8 mouse cellular contexts compared by ENCODE assay signal in genomic region chr9:113742361-113742794, GRCm38 (mm10). TPM values are rescaled to one million over a fixed set of nuclear protein-coding genes. Genes with fewer than 3 reads are reported as not detected.
DNase-seq lines count a peak whose midpoint lies in the region; ATAC-seq and TF ChIP-seq lines count a peak whose summit lies in the region.

No protein-coding gene starts in this region.

- peaks cover 9% of the 10 kb centered on the region for H3K4me1 ChIP-seq in testis, adult 2 months (ENCODE audit: control insufficient read depth, insufficient read depth, low read length)
- H3K4me1 ChIP-seq in limb, embryonic 15.5 days = peaks cover 10% of the 10 kb centered on the region; the same call in 1 of the 2 replicates

- peak overlapping the region; percentile 87 for H3K4me3 ChIP-seq in testis, adult 2 months (ENCODE audit: control insufficient read depth, low read depth, low read length)
- peak overlapping the region; percentile 95 for H3K4me3 ChIP-seq in limb, embryonic 15.5 days

- H3K4me2 ChIP-seq in limb, embryonic 15.5 days = peak overlapping the region; percentile 90

- no peak for TF ChIP-seq CTCF in testis, adult 2 months (IDR thresholded peaks at IDR 0.05; ENCODE audit: control insufficient read depth, insufficient read depth, insufficient replicate concordance, low read depth, low read length)

- TF ChIP-seq POLR2A in testis, adult 2 months (IDR thresholded peaks at IDR 0.05; ENCODE audit: control insufficient read depth, low read depth, low read length) = no peak

- 1% methylated on average over 17 of the region's 17 CpGs for WGBS in limb, embryonic 15.5 days

- DNase-seq in testis, postnatal 14 days (ENCODE audit: low spot score) = no peak
- DNase-seq in cerebellum, adult 9-11 months = peak; percentile 33
- peak; percentile 33 to 68 for DNase-seq in frontal cortex, adult 2 months (ENCODE audit: extremely low spot score in 1 of 2, low spot score in 1 of 2)
- peak; percentile 15 for DNase-seq in kidney, adult 11 months
- DNase-seq in neural tube, embryonic 10.5 days (ENCODE audit: extremely low spot score, low spot score) = peak; percentile 27
- no peak for DNase-seq in urinary bladder, postnatal 4 days (ENCODE audit: low spot score in 2 of 2)

- H3K9me3 ChIP-seq in limb, embryonic 15.5 days = no peaks in the 10 kb centered on the region

- H3K27ac ChIP-seq in testis, adult 2 months (ENCODE audit: control insufficient read depth, insufficient read depth, low read depth, low read length) = peak overlapping the region; percentile 91
- 0 out of 2 replicates have a peak overlapping the region, but pooled peaks have one; percentile 90 for H3K27ac ChIP-seq in limb, embryonic 15.5 days

- ATAC-seq in limb, embryonic 15.5 days (ENCODE audit: insufficient number of reproducible peaks, low FRiP score, low TSS enrichment, low read depth) = no peak

- no peaks in the 10 kb centered on the region for H3K27me3 ChIP-seq in testis, adult 2 months (ENCODE audit: control insufficient read depth, insufficient read depth, low read length)
- no peaks in the 10 kb centered on the region for H3K27me3 ChIP-seq in limb, embryonic 15.5 days

- peak overlapping the region; percentile 87 for H3K9ac ChIP-seq in limb, embryonic 15.5 days

- H3K36me3 ChIP-seq in testis, adult 2 months (ENCODE audit: control insufficient read depth, insufficient read depth, low read length) = no peaks in the 10 kb centered on the region
- no peaks in the 10 kb centered on the region for H3K36me3 ChIP-seq in limb, embryonic 15.5 days

RNA-seq across cellular contexts. Expression of gene Clasp2, which starts 1.1 kb away (rescaled TPM):
- polyA plus RNA-seq in testis, adult 2 months (2012; rRNA removed) = 5.8 and 5.9 TPM in 2 replicates
- 116 and 122 TPM in 2 replicates for polyA plus RNA-seq in frontal cortex, adult 2 months (2012; rRNA removed)
- 21.3 and 22.2 TPM in 2 replicates for polyA plus RNA-seq in limb, embryonic 15.5 days (2015; fragmentation: Nextera tagmentation; extraction: Ambion mirVana)

RNA-seq across cellular contexts. Expression of gene Pdcd6ip, which starts 34.3 kb away (rescaled TPM):
- 18.4 and 21.6 TPM in 2 replicates for polyA plus RNA-seq in testis, adult 2 months (2012; rRNA removed)
- 39.8 and 44.6 TPM in 2 replicates for polyA plus RNA-seq in frontal cortex, adult 2 months (2012; rRNA removed)
- polyA plus RNA-seq in limb, embryonic 15.5 days (2015; fragmentation: Nextera tagmentation; extraction: Ambion mirVana) = 82.8 and 82.9 TPM in 2 replicates

Comparison
In these comparisons a context has a peak if more than half of its experiments do, and no peak if none do; other contexts are left out.
1. DNase-seq: peak in cerebellum, adult 9-11 months (single experiment), frontal cortex, adult 2 months (2 of 2), kidney, adult 11 months (single experiment) and neural tube, embryonic 10.5 days (single experiment); none in testis, postnatal 14 days (single experiment) and urinary bladder, postnatal 4 days (0 of 2).